Mouse (Mus musculus) heart, embryonic 11.5 days (tissue): ENCODE measurements around the gene Asl. TPM values are rescaled to one million over a fixed set of nuclear protein-coding genes. Genes with fewer than 3 reads are reported as not detected.

Experiments
- ATAC-seq: fragments of 200-750 bp; cut with Nextera tagmentation; replicated peaks from 2 replicates; pipeline ENCODE4 v1.8.0; 2017; ENCODE audit warnings: moderate library complexity; ENCODE audit not compliant: insufficient number of reproducible peaks, low FRiP score, low TSS enrichment
- H3K27ac ChIP-seq: fragments of 300-500 bp; sonication (generic); 2 replicates; pipeline ENCODE4 v1.5.1; 2014; ENCODE audit warnings: mild to moderate bottlenecking, low read depth, low read length
- H3K27me3 ChIP-seq: fragments of 300-500 bp; sonication (generic); 2 replicates; pipeline ENCODE4 v1.6.1; 2014; ENCODE audit warnings: mild to moderate bottlenecking, low read length, mixed read lengths; ENCODE audit not compliant: control insufficient read depth, insufficient read depth
- H3K36me3 ChIP-seq: fragments of 300-500 bp; sonication (generic); 2 replicates; pipeline ENCODE4 v1.6.1; 2014; ENCODE audit warnings: mild to moderate bottlenecking, low read length, moderate library complexity, mixed read lengths; ENCODE audit not compliant: control insufficient read depth, insufficient read depth
- H3K4me1 ChIP-seq: fragments of 300-500 bp; sonication (generic); 2 replicates; pipeline ENCODE4 v1.6.1; 2014; ENCODE audit warnings: low read length; ENCODE audit not compliant: control insufficient read depth, insufficient read depth
- H3K4me2 ChIP-seq: fragments of 300-500 bp; sonication (generic); 2 replicates; pipeline ENCODE4 v1.6.1; 2014; ENCODE audit warnings: mild to moderate bottlenecking, moderate library complexity
- H3K4me3 ChIP-seq: fragments of 300-500 bp; sonication (generic); 2 replicates; pipeline ENCODE4 v1.5.1; 2014; ENCODE audit warnings: low read depth, low read length
- H3K9ac ChIP-seq: fragments of 300-500 bp; sonication (generic); 2 replicates; pipeline ENCODE4 v1.6.1; 2014; ENCODE audit warnings: mild to moderate bottlenecking, low read depth, low read length, moderate library complexity
- H3K9me3 ChIP-seq: fragments of 300-500 bp; sonication (generic); replicated peaks from 2 replicates; pipeline ENCODE4 v1.6.1; 2016; ENCODE audit warnings: low read length; ENCODE audit not compliant: control insufficient read depth
- WGBS: fragments of 180-500 bp; shearing (Covaris S2); extraction: QIAGEN DNeasy Blood & Tissue Kit; methylation state at CpG from one replicate; pipeline ENCODE4 v1.1.7; 2014; ENCODE audit not compliant: insufficient replicate concordance; 5-methylcytosine and 5-hydroxymethylcytosine counted together
- polyA plus RNA-seq: library from polyadenylated mRNA; unstranded; fragments of >200 nt; fragmentation: Nextera tagmentation; extraction: Ambion mirVana; gene quantifications from 2 replicates; pipeline ENCODE4 v1.2.1, GENCODE M21; 2014

Asl gene
- polyA plus RNA-seq, 1 experiment from 2014 or later, result 18.6 TPM

GRCm38 (mm10) chr5:130008034-130008590 is 20.9 kb downstream of the Asl start:
- WGBS, result 73% methylated on average over 6 of the region's 6 CpGs

GRCm38 (mm10) chr5:130007344-130007743 is 21.7 kb downstream of the Asl start:
- no peak overlapping the region for H3K4me3 ChIP-seq
- H3K27me3 ChIP-seq, result no peaks in the 10 kb centered on the region
- no peaks in the 10 kb centered on the region; the same call in none of the 2 replicates for H3K36me3 ChIP-seq
- H3K9me3 ChIP-seq, result 0 out of 2 replicates have a peak, but pooled peaks cover 6% of the 10 kb centered on the region
- H3K4me2 ChIP-seq, result no peak overlapping the region
- no peaks in the 10 kb centered on the region for H3K4me1 ChIP-seq
- WGBS, result 91% methylated on average over 1 of the region's 1 CpGs
- H3K9ac ChIP-seq, result no peak overlapping the region
- no peak overlapping the region for H3K27ac ChIP-seq
- ATAC-seq, result no peak

More at GRCm38 (mm10) chr5:130008034-130008590, 20.9 kb downstream of the Asl start:
- no peaks in the 10 kb centered on the region; the same call in none of the 2 replicates for H3K36me3 ChIP-seq
- H3K4me3 ChIP-seq, result no peak overlapping the region
- H3K27ac ChIP-seq, result no peak overlapping the region
- no peaks in the 10 kb centered on the region for H3K4me1 ChIP-seq
- H3K9me3 ChIP-seq, result 0 out of 2 replicates have a peak, but pooled peaks cover 6% of the 10 kb centered on the region
- H3K4me2 ChIP-seq, result no peak overlapping the region
- no peaks in the 10 kb centered on the region for H3K27me3 ChIP-seq
- no peak overlapping the region for H3K9ac ChIP-seq
- ATAC-seq, result no peak

- peak overlapping the region; percentile 77 for H3K9ac ChIP-seq
- no peak for ATAC-seq
- WGBS, result 35% methylated on average over 7 of the region's 7 CpGs
Measured at GRCm38 (mm10) chr5:130003229-130003628, 25.8 kb downstream of the Asl start.

GRCm38 (mm10) chr5:130002301-130003146 is 26.5 kb downstream of the Asl start, which contains the start of gene Gusb:
Gusb (minus strand) TSS chr5:130003049.
- peak within 1 kb of the TSS; percentile 76 for H3K27ac ChIP-seq
- no peaks in the 10 kb centered on the region for H3K9me3 ChIP-seq
- peak; percentile 88 for ATAC-seq
- under 1% methylated on average over 39 of the region's 39 CpGs for WGBS
- no peaks in the 10 kb centered on the region for H3K4me1 ChIP-seq
- peak within 1 kb of the TSS; percentile 65 for H3K4me3 ChIP-seq
- peak within 1 kb of the TSS; percentile 77 for H3K9ac ChIP-seq
- no peaks in the 10 kb centered on the region for H3K36me3 ChIP-seq
- peak within 1 kb of the TSS; percentile 81 for H3K4me2 ChIP-seq
- no peaks in the 10 kb centered on the region for H3K27me3 ChIP-seq

More at GRCm38 (mm10) chr5:130003229-130003628, 25.8 kb downstream of the Asl start:
- Histone ChIP-seq H3K27ac (peak overlapping the region; percentile 76), H3K4me2 (peak overlapping the region; percentile 81), H3K36me3 (no peaks in the 10 kb centered on the region), H3K27me3 (no peaks in the 10 kb centered on the region), H3K9me3 (no peaks in the 10 kb centered on the region), H3K4me1 (no peaks in the 10 kb centered on the region), H3K4me3 (peak overlapping the region; percentile 65)

- H3K27ac ChIP-seq, result no peak overlapping the region
Measured at GRCm38 (mm10) chr5:130001356-130001987, 27.6 kb downstream of the Asl start.

GRCm38 (mm10) chr5:130000735-130001134 is 28.3 kb downstream of the Asl start:
- Histone ChIP-seq H3K27me3 (no peaks in the 10 kb centered on the region), H3K9ac (no peak overlapping the region), H3K27ac (no peak overlapping the region), H3K9me3 (no peaks in the 10 kb centered on the region), H3K36me3 (no peaks in the 10 kb centered on the region), H3K4me2 (no peak overlapping the region), H3K4me3 (no peak overlapping the region), H3K4me1 (no peaks in the 10 kb centered on the region)
- no peak for ATAC-seq
- 86% methylated on average over 12 of the region's 12 CpGs for WGBS

More at GRCm38 (mm10) chr5:130001356-130001987, 27.6 kb downstream of the Asl start:
- no peak for ATAC-seq
- H3K27me3 ChIP-seq, result no peaks in the 10 kb centered on the region
- no peak overlapping the region for H3K9ac ChIP-seq
- peak overlapping the region; percentile 65; the same call in 1 of the 2 replicates for H3K4me3 ChIP-seq
- H3K9me3 ChIP-seq, result no peaks in the 10 kb centered on the region
- WGBS, result 64% methylated on average over 5 of the region's 5 CpGs
- H3K4me1 ChIP-seq, result no peaks in the 10 kb centered on the region
- H3K36me3 ChIP-seq, result no peaks in the 10 kb centered on the region
- peak overlapping the region; percentile 81 for H3K4me2 ChIP-seq

- no peaks in the 10 kb centered on the region for H3K27me3 ChIP-seq
- H3K9me3 ChIP-seq, result no peaks in the 10 kb centered on the region
- H3K4me3 ChIP-seq, result no peak overlapping the region
- no peak overlapping the region for H3K27ac ChIP-seq
- no peak overlapping the region for H3K4me2 ChIP-seq
- no peak overlapping the region for H3K9ac ChIP-seq
- 33% methylated on average over 4 of the region's 4 CpGs for WGBS
- no peak for ATAC-seq
- H3K36me3 ChIP-seq, result no peaks in the 10 kb centered on the region
- H3K4me1 ChIP-seq, result no peaks in the 10 kb centered on the region
Measured at GRCm38 (mm10) chr5:129999097-129999496, 29.9 kb downstream of the Asl start.

- 65% methylated on average over 19 of the region's 19 CpGs for WGBS
- Histone ChIP-seq H3K27me3 (no peaks in the 10 kb centered on the region), H3K9me3 (no peaks in the 10 kb centered on the region), H3K27ac (no peak overlapping the region), H3K4me1 (no peaks in the 10 kb centered on the region), H3K9ac (no peak overlapping the region), H3K4me3 (no peak overlapping the region), H3K36me3 (0 out of 2 replicates have a peak, but pooled peaks cover 2% of the 10 kb centered on the region), H3K4me2 (no peak overlapping the region)
- ATAC-seq, result no peak
Measured at GRCm38 (mm10) chr5:129997700-129998099, 31.3 kb downstream of the Asl start.
